Mouse (Mus musculus): Measurements from ENCODE around the gene Mdm2. TPM values are rescaled to one million over a fixed set of nuclear protein-coding genes. Genes with fewer than 3 reads are reported as not detected.

The Mdm2 gene
- polyA plus RNA-seq, 1 experiment from 2014 or later: 39.0 TPM

- ATAC-seq (replicated peaks; ENCODE audit: insufficient number of reproducible peaks, insufficient read depth, low FRiP score, low read depth): no peak
- Histone ChIP-seq H3K4me1 (replicated peaks) (peaks cover 3% of the 10 kb centered on the region; the same call in 1 of the 2 replicates), H3K27ac (no peak overlapping the region), H3K4me2 (no peak overlapping the region), H3K9ac (no peak overlapping the region), H3K9me3 (replicated peaks) (no peaks in the 10 kb centered on the region), H3K27me3 (no peaks in the 10 kb centered on the region), H3K4me3 (no peak overlapping the region), H3K36me3 (no peaks in the 10 kb centered on the region)
- WGBS: 84% methylated on average over 5 of the region's 5 CpGs
Measured at GRCm38 (mm10) chr10:117646482-117647157, 63.9 kb downstream of the Mdm2 start.

DNA sequence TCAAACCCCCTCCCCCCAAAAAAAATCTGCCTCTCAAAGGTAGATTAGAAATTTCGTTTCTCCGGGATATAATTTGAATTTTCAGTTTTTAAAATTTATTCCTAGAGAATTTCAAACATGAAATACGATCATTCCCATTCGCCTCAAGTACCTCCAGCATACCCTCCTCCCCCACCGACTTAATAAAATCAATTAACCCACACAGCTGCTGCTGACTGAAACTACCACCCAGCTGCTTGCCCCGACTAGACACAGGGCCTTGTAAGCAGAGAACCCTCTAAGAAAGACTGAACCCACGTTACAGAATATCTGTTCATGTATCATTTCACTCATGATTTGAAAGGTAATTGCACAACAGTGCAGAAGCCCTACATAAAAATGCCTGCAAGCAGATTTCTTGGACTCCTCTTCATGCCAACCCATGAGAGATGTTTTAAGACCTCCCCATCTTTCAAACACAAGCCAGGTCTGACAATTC, 65.0 kb downstream of the Mdm2 start:
- Histone ChIP-seq H3K27me3 (no peaks in the 10 kb centered on the region), H3K36me3 (no peaks in the 10 kb centered on the region), H3K4me1 (replicated peaks) (peaks cover 3% of the 10 kb centered on the region; the same call in 1 of the 2 replicates), H3K9ac (no peak overlapping the region), H3K4me3 (no peak overlapping the region), H3K9me3 (replicated peaks) (no peaks in the 10 kb centered on the region), H3K27ac (no peak overlapping the region), H3K4me2 (no peak overlapping the region)
- ATAC-seq (replicated peaks; ENCODE audit: insufficient number of reproducible peaks, insufficient read depth, low FRiP score, low read depth): no peak
- 81% methylated on average over 7 of the region's 7 CpGs for WGBS

DNA sequence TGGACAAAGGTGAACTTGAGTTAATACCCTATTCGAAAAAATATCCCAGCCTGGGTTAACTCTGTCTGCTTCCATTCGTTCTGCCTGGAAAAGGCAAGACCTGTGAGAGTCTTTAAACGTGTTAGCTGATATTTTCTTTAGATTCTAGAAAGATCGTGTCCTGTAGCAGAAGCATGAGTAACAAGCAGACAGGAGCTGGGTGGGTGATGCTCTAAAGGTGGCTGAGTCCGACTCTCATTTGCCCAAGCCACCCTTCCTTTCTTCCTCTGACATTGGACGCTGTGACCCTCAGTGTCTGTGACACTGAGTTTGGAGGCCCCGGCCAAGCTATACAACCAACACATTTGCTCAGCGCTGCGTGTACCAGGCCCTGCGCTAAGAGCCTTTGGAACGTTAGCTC, 65.7 kb downstream of the Mdm2 start:
- no peak overlapping the region for H3K9ac ChIP-seq
- no peaks in the 10 kb centered on the region for H3K9me3 ChIP-seq (replicated peaks)
- no peak overlapping the region for H3K27ac ChIP-seq
- H3K36me3 ChIP-seq: no peaks in the 10 kb centered on the region
- no peak overlapping the region for H3K4me2 ChIP-seq
- H3K4me1 ChIP-seq (replicated peaks): peaks cover 6% of the 10 kb centered on the region; the same call in 1 of the 2 replicates
- ATAC-seq (replicated peaks; ENCODE audit: insufficient number of reproducible peaks, insufficient read depth, low FRiP score, low read depth): no peak
- WGBS: 83% methylated on average over 11 of the region's 11 CpGs
- no peak overlapping the region for H3K4me3 ChIP-seq
- no peaks in the 10 kb centered on the region for H3K27me3 ChIP-seq

DNA sequence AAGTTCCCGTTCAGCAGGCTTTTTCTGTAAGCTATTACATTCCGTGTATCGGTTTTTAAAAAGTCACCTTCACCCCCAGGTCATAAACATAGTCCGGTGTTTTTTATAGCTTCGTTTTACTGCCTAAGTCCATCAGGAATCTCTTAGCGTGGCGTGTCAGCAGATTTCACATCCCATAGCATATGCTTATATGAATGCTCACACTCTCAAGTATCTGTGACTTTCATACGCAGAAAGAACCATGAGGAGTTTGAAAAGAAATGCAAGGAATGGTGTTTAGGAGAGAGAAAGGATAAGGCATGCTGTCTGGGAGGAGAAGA, 66.2 kb downstream of the Mdm2 start:
- H3K9ac ChIP-seq: no peak overlapping the region
- H3K36me3 ChIP-seq: no peaks in the 10 kb centered on the region
- H3K4me3 ChIP-seq: no peak overlapping the region
- H3K27ac ChIP-seq: no peak overlapping the region
- WGBS: 74% methylated on average over 8 of the region's 8 CpGs
- no peak overlapping the region for H3K4me2 ChIP-seq
- peaks cover 6% of the 10 kb centered on the region; the same call in 1 of the 2 replicates for H3K4me1 ChIP-seq (replicated peaks)
- H3K9me3 ChIP-seq (replicated peaks): no peaks in the 10 kb centered on the region
- ATAC-seq (replicated peaks; ENCODE audit: insufficient number of reproducible peaks, insufficient read depth, low FRiP score, low read depth): no peak
- peaks cover 3% of the 10 kb centered on the region; the same call in 1 of the 2 replicates for H3K27me3 ChIP-seq

GRCm38 (mm10) chr10:117643711-117644428, 66.7 kb downstream of the Mdm2 start:
- Histone ChIP-seq H3K9ac (no peak overlapping the region), H3K4me2 (no peak overlapping the region)
- ATAC-seq (replicated peaks; ENCODE audit: insufficient number of reproducible peaks, insufficient read depth, low FRiP score, low read depth): no peak

GRCm38 (mm10) chr10:117643302-117643701, 67.3 kb downstream of the Mdm2 start:
- Histone ChIP-seq H3K4me2 (no peak overlapping the region), H3K27ac (no peak overlapping the region), H3K4me3 (no peak overlapping the region), H3K9ac (no peak overlapping the region), H3K9me3 (replicated peaks) (no peaks in the 10 kb centered on the region), H3K36me3 (no peaks in the 10 kb centered on the region), H3K4me1 (replicated peaks) (peaks cover 6% of the 10 kb centered on the region; the same call in 1 of the 2 replicates), H3K27me3 (peaks cover 4% of the 10 kb centered on the region; the same call in 1 of the 2 replicates)
- WGBS: 76% methylated on average over 6 of the region's 6 CpGs
- no peak for ATAC-seq (replicated peaks; ENCODE audit: insufficient number of reproducible peaks, insufficient read depth, low FRiP score, low read depth)

More at GRCm38 (mm10) chr10:117643711-117644428, 66.7 kb downstream of the Mdm2 start:
- Histone ChIP-seq H3K4me1 (replicated peaks) (peaks cover 6% of the 10 kb centered on the region; the same call in 1 of the 2 replicates), H3K36me3 (no peaks in the 10 kb centered on the region), H3K27ac (no peak overlapping the region), H3K4me3 (no peak overlapping the region), H3K9me3 (replicated peaks) (no peaks in the 10 kb centered on the region), H3K27me3 (peaks cover 4% of the 10 kb centered on the region; the same call in 1 of the 2 replicates)
- WGBS: 85% methylated on average over 12 of the region's 12 CpGs

GRCm38 (mm10) chr10:117642491-117643262, 67.9 kb downstream of the Mdm2 start:
- Histone ChIP-seq H3K36me3 (no peaks in the 10 kb centered on the region), H3K4me1 (replicated peaks) (peaks cover 6% of the 10 kb centered on the region; the same call in 1 of the 2 replicates), H3K27me3 (peaks cover 4% of the 10 kb centered on the region; the same call in 1 of the 2 replicates), H3K4me2 (no peak overlapping the region), H3K4me3 (no peak overlapping the region), H3K9me3 (replicated peaks) (no peaks in the 10 kb centered on the region), H3K9ac (no peak overlapping the region), H3K27ac (no peak overlapping the region)
- 88% methylated on average over 15 of the region's 15 CpGs for WGBS
- no peak for ATAC-seq (replicated peaks; ENCODE audit: insufficient number of reproducible peaks, insufficient read depth, low FRiP score, low read depth)

GRCm38 (mm10) chr10:117642201-117642450, 68.4 kb downstream of the Mdm2 start:
- 75% methylated on average over 9 of the region's 9 CpGs for WGBS
- H3K36me3 ChIP-seq: no peaks in the 10 kb centered on the region
- peaks cover 6% of the 10 kb centered on the region; the same call in 1 of the 2 replicates for H3K4me1 ChIP-seq (replicated peaks)
- H3K9ac ChIP-seq: no peak overlapping the region
- H3K27me3 ChIP-seq: peaks cover 4% of the 10 kb centered on the region; the same call in 1 of the 2 replicates
- H3K4me2 ChIP-seq: no peak overlapping the region
- no peak overlapping the region for H3K4me3 ChIP-seq
- no peak for ATAC-seq (replicated peaks; ENCODE audit: insufficient number of reproducible peaks, insufficient read depth, low FRiP score, low read depth)
- no peak overlapping the region for H3K27ac ChIP-seq
- no peaks in the 10 kb centered on the region for H3K9me3 ChIP-seq (replicated peaks)

DNA sequence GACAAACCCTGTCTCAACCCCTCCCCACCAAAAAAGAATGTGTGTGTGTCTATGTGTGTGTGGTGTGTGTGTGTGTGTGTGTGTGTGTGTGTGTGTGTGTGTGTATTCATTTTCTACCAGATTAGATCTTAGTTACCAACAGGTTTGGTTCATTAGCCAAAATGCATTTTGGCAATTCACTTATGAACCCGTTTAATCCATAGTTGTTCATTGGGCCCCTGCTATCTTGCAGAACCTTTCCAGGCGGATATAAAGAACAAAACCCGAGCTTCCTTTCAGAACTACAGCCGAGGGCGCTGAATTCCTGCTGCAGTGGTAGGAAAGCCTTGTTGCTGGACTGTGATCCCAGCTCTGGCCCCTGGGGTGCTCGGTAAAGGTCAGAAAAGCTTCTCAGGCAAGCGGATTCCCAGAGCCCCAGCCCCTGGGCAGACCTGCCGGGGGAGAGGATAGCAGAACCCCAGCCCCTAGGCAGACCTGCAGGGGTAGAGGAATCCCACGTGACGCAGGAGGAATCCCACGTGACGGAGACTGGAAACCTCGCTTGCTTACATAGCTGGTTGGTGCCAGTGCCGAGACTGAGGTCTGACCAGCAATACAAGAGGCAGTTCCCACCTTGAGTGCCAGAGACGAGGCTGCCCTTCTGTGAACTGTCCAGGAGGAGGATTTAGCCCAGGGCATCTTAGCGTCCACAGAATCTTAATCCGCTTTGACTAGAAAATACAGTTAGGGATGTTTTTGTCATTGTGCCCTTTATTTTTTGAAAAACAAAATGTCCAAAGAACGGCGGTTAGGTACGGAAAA, 69.0 kb downstream of the Mdm2 start:
- Histone ChIP-seq H3K27ac (no peak overlapping the region), H3K27me3 (peaks cover 4% of the 10 kb centered on the region; the same call in 1 of the 2 replicates), H3K4me2 (peak overlapping the region; percentile 49), H3K9me3 (replicated peaks) (no peaks in the 10 kb centered on the region), H3K4me1 (replicated peaks) (peaks cover 6% of the 10 kb centered on the region; the same call in 1 of the 2 replicates), H3K9ac (no peak overlapping the region), H3K36me3 (no peaks in the 10 kb centered on the region), H3K4me3 (no peak overlapping the region)
- no peak for ATAC-seq (replicated peaks; ENCODE audit: insufficient number of reproducible peaks, insufficient read depth, low FRiP score, low read depth)
- WGBS: 49% methylated on average over 20 of the region's 20 CpGs

DNA sequence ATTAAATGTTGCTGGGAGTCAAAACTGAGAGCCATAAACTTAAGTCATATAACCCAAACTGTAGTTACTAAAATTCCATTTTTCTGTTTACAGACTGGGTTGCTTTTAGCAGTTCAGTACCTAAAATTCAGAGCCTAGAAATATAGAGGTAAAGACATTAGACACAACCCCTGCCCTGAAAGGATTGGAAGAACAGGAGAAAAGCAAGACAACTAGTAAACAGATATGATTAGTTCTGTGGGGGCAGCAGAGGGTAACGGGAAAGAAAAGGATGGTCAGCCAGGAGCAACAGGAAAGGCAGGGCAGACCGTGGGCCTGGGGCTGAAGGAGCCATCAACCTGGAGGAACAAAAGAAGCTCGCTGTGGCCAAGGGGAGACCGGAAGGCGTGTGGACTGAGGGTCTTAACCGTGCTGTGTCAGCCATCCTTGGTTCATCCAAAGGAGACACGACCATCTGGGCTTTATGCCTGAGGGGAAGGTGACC, 69.9 kb downstream of the Mdm2 start:
- Histone ChIP-seq H3K27ac (no peak overlapping the region), H3K4me1 (replicated peaks) (peaks cover 6% of the 10 kb centered on the region; the same call in 1 of the 2 replicates), H3K9me3 (replicated peaks) (no peaks in the 10 kb centered on the region), H3K4me2 (no peak overlapping the region), H3K27me3 (peaks cover 4% of the 10 kb centered on the region; the same call in 1 of the 2 replicates), H3K9ac (no peak overlapping the region), H3K4me3 (no peak overlapping the region), H3K36me3 (no peaks in the 10 kb centered on the region)
- ATAC-seq (replicated peaks; ENCODE audit: insufficient number of reproducible peaks, insufficient read depth, low FRiP score, low read depth): no peak
- WGBS: 79% methylated on average over 7 of the region's 7 CpGs

Data from heart, embryonic 15.5 days (tissue).